Mouse (Mus musculus) liver, embryonic 15.5 days (tissue): ENCODE data around the gene Fam120b. TPM values are rescaled to one million over a fixed set of nuclear protein-coding genes. Genes with fewer than 3 reads are reported as not detected.

Experiments used
- ATAC-seq: fragments of 200-750 bp; cut with Nextera tagmentation; 2 replicates; pipeline ENCODE4 v1.8.0; 2017; ENCODE audit warnings: moderate number of reproducible peaks, mild to moderate bottlenecking, moderate library complexity; ENCODE audit not compliant: insufficient read depth
- H3K27ac ChIP-seq: fragments of 300-500 bp; sonication (generic); replicated peaks from 2 replicates; pipeline ENCODE4 v1.5.1; 2015; ENCODE audit warnings: mild to moderate bottlenecking, inconsistent platforms
- H3K27me3 ChIP-seq: fragments of 300-500 bp; sonication (generic); 2 replicates; pipeline ENCODE4 v1.6.1; 2015; ENCODE audit warnings: mild to moderate bottlenecking, inconsistent platforms
- H3K36me3 ChIP-seq: fragments of 300-500 bp; sonication (generic); replicated peaks from 2 replicates; pipeline ENCODE4 v1.6.1; 2015; ENCODE audit warnings: moderate library complexity, mild to moderate bottlenecking, inconsistent platforms
- H3K4me1 ChIP-seq: fragments of 300-500 bp; sonication (generic); replicated peaks from 2 replicates; pipeline ENCODE4 v1.6.1; 2015; ENCODE audit warnings: inconsistent platforms
- H3K4me2 ChIP-seq: fragments of 300-500 bp; sonication (generic); 2 replicates; pipeline ENCODE4 v1.6.1; 2015; ENCODE audit warnings: moderate library complexity, mild to moderate bottlenecking, inconsistent platforms
- H3K4me3 ChIP-seq: fragments of 300-500 bp; sonication (generic); replicated peaks from 2 replicates; pipeline ENCODE4 v1.5.1; 2015; ENCODE audit warnings: mild to moderate bottlenecking, inconsistent platforms
- H3K9ac ChIP-seq: fragments of 300-500 bp; sonication (generic); 2 replicates; pipeline ENCODE4 v1.6.1; 2015; ENCODE audit warnings: moderate library complexity, mild to moderate bottlenecking, inconsistent platforms
- H3K9me3 ChIP-seq: fragments of 300-500 bp; sonication (generic); replicated peaks from 2 replicates; pipeline ENCODE4 v1.6.1; 2016; ENCODE audit warnings: inconsistent platforms
- WGBS: fragments of 180-500 bp; shearing (Covaris S2); methylation state at CpG from one replicate; pipeline ENCODE4 v1.1.7; 2015; ENCODE audit warnings: mixed read lengths; ENCODE audit not compliant: insufficient replicate concordance; 5-methylcytosine and 5-hydroxymethylcytosine counted together
- polyA plus RNA-seq: library from polyadenylated mRNA; unstranded; fragments of >200 nt; fragmentation: Nextera tagmentation; extraction: Ambion mirVana; gene quantifications from 2 replicates; pipeline ENCODE4 v1.2.1, GENCODE M21; 2015

The Fam120b gene
- polyA plus RNA-seq, 1 experiment from 2014 or later: 6.5 TPM

DNA sequence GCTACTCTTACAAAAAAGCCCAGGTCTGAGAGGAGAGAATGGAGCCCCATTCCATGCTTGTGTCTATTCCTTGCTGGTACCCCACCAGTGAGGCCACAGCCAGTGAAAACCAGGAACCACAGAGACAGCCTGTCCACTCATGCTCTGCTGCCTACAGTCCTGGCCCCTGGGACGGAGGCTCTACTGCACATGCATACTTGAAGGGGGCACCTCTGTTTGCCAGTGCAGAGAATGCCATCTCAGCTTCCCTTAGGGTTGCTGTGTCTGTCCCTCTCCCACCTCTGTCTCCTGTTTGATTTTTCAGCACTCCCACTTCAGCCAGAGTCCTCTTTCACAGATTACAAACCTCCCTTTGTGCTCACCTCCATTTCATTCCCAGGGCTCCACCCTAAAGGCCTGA is 14.9 kb downstream of the Fam120b start:
- Histone ChIP-seq H3K9me3 (no peaks in the 10 kb centered on the region), H3K4me2 (no peak overlapping the region), H3K27me3 (no peaks in the 10 kb centered on the region), H3K9ac (no peak overlapping the region), H3K27ac (no peak overlapping the region), H3K4me1 (no peaks in the 10 kb centered on the region), H3K4me3 (no peak overlapping the region), H3K36me3 (peaks cover 23% of the 10 kb centered on the region)
- 72% methylated on average over 1 of the region's 1 CpGs for WGBS
- no peak for ATAC-seq

- H3K9me3 ChIP-seq: no peaks in the 10 kb centered on the region
- no peaks in the 10 kb centered on the region for H3K4me1 ChIP-seq
- no peak overlapping the region for H3K27ac ChIP-seq
- H3K4me2 ChIP-seq: no peak overlapping the region
- no peak overlapping the region for H3K9ac ChIP-seq
- ATAC-seq: no peak
- H3K27me3 ChIP-seq: no peaks in the 10 kb centered on the region
- peaks cover 37% of the 10 kb centered on the region for H3K36me3 ChIP-seq
- WGBS: 74% methylated on average over 12 of the region's 12 CpGs
- H3K4me3 ChIP-seq: no peak overlapping the region
Observed at GRCm38 (mm10) chr17:15416596-15417215, 20.7 kb downstream of the Fam120b start.

DNA sequence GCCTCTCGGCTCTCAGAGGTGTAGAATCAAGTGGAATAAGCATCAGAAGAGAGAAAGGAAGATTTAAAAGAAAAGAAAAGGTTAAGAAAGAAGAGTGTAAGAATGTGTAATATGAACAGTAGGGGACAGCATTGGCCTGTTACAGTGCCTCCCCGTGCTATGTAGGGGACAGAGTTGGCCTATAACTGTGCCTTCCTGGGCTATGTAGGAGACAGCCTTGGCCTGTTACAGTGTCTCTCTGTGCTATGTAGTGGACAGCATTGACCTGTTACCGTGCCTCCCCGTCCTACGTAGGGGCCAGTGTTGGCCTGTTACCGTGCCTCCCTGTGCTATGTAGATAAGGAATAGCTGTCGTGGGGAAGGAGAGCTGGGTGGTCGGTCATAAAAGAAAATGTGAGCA is 23.5 kb downstream of the Fam120b start:
- no peak overlapping the region for H3K4me3 ChIP-seq
- no peak overlapping the region for H3K27ac ChIP-seq
- peaks cover 58% of the 10 kb centered on the region for H3K36me3 ChIP-seq
- no peak overlapping the region for H3K4me2 ChIP-seq
- no peaks in the 10 kb centered on the region for H3K27me3 ChIP-seq
- H3K9ac ChIP-seq: no peak overlapping the region
- no peak for ATAC-seq
- no peaks in the 10 kb centered on the region for H3K4me1 ChIP-seq
- WGBS: 53% methylated on average over 8 of the region's 8 CpGs
- H3K9me3 ChIP-seq: no peaks in the 10 kb centered on the region

- H3K9ac ChIP-seq: no peak overlapping the region
- H3K9me3 ChIP-seq: no peaks in the 10 kb centered on the region
- no peak overlapping the region for H3K4me3 ChIP-seq
- no peak overlapping the region for H3K27ac ChIP-seq
- peaks cover 58% of the 10 kb centered on the region for H3K36me3 ChIP-seq
- no peak for ATAC-seq
- no peaks in the 10 kb centered on the region for H3K4me1 ChIP-seq
- no peaks in the 10 kb centered on the region for H3K27me3 ChIP-seq
- WGBS: 74% methylated on average over 8 of the region's 8 CpGs
- no peak overlapping the region for H3K4me2 ChIP-seq
Observed at GRCm38 (mm10) chr17:15420021-15420603, 24.1 kb downstream of the Fam120b start.

GRCm38 (mm10) chr17:15421446-15421845 is 25.4 kb downstream of the Fam120b start:
- Histone ChIP-seq H3K4me1 (no peaks in the 10 kb centered on the region), H3K36me3 (peaks cover 63% of the 10 kb centered on the region), H3K9ac (no peak overlapping the region), H3K27me3 (no peaks in the 10 kb centered on the region), H3K4me3 (no peak overlapping the region), H3K9me3 (no peaks in the 10 kb centered on the region), H3K27ac (no peak overlapping the region), H3K4me2 (no peak overlapping the region)
- 86% methylated on average over 6 of the region's 6 CpGs for WGBS
- no peak for ATAC-seq

- WGBS: 82% methylated on average over 9 of the region's 9 CpGs
Observed at GRCm38 (mm10) chr17:15422666-15423065, 26.7 kb downstream of the Fam120b start.

GRCm38 (mm10) chr17:15423080-15423765 is 27.2 kb downstream of the Fam120b start:
- no peaks in the 10 kb centered on the region for H3K27me3 ChIP-seq
- 65% methylated on average over 8 of the region's 8 CpGs for WGBS
- no peak overlapping the region for H3K27ac ChIP-seq
- no peak overlapping the region for H3K4me3 ChIP-seq
- no peaks in the 10 kb centered on the region for H3K9me3 ChIP-seq
- peaks cover 47% of the 10 kb centered on the region for H3K36me3 ChIP-seq
- no peak for ATAC-seq
- H3K4me2 ChIP-seq: no peak overlapping the region
- no peaks in the 10 kb centered on the region for H3K4me1 ChIP-seq
- no peak overlapping the region for H3K9ac ChIP-seq

More at GRCm38 (mm10) chr17:15422666-15423065, 26.7 kb downstream of the Fam120b start:
- Histone ChIP-seq H3K27me3 (no peaks in the 10 kb centered on the region), H3K4me2 (no peak overlapping the region), H3K9ac (no peak overlapping the region), H3K4me3 (no peak overlapping the region), H3K4me1 (no peaks in the 10 kb centered on the region), H3K36me3 (peaks cover 53% of the 10 kb centered on the region), H3K9me3 (no peaks in the 10 kb centered on the region), H3K27ac (no peak overlapping the region)
- no peak for ATAC-seq

- Histone ChIP-seq H3K36me3 (peaks cover 39% of the 10 kb centered on the region), H3K4me3 (no peak overlapping the region), H3K27me3 (no peaks in the 10 kb centered on the region), H3K4me1 (peaks cover 7% of the 10 kb centered on the region), H3K4me2 (no peak overlapping the region), H3K9me3 (no peaks in the 10 kb centered on the region), H3K27ac (no peak overlapping the region), H3K9ac (no peak overlapping the region)
- ATAC-seq: no peak
- WGBS: 60% methylated on average over 3 of the region's 3 CpGs
Observed at GRCm38 (mm10) chr17:15425931-15426330, 29.9 kb downstream of the Fam120b start.

GRCm38 (mm10) chr17:15429451-15429850 is 33.4 kb downstream of the Fam120b start:
- 65% methylated on average over 6 of the region's 6 CpGs for WGBS

GRCm38 (mm10) chr17:15429937-15430336 is 33.9 kb downstream of the Fam120b start:
- H3K27ac ChIP-seq: no peak overlapping the region
- no peak overlapping the region for H3K4me2 ChIP-seq
- peak; percentile 67 for ATAC-seq
- H3K9me3 ChIP-seq: no peaks in the 10 kb centered on the region
- no peaks in the 10 kb centered on the region for H3K27me3 ChIP-seq
- H3K4me1 ChIP-seq: peaks cover 13% of the 10 kb centered on the region
- 48% methylated on average over 1 of the region's 1 CpGs for WGBS
- no peak overlapping the region for H3K9ac ChIP-seq
- peaks cover 21% of the 10 kb centered on the region for H3K36me3 ChIP-seq
- no peak overlapping the region for H3K4me3 ChIP-seq

More at GRCm38 (mm10) chr17:15429451-15429850, 33.4 kb downstream of the Fam120b start:
- Histone ChIP-seq H3K27ac (no peak overlapping the region), H3K27me3 (no peaks in the 10 kb centered on the region), H3K9me3 (no peaks in the 10 kb centered on the region), H3K4me1 (peaks cover 13% of the 10 kb centered on the region), H3K4me2 (no peak overlapping the region), H3K4me3 (no peak overlapping the region), H3K36me3 (peaks cover 21% of the 10 kb centered on the region), H3K9ac (no peak overlapping the region)
- no peak for ATAC-seq

GRCm38 (mm10) chr17:15431021-15431514 is 35.1 kb downstream of the Fam120b start:
- Histone ChIP-seq H3K9me3 (no peaks in the 10 kb centered on the region), H3K27ac (no peak overlapping the region), H3K9ac (no peak overlapping the region), H3K4me3 (no peak overlapping the region), H3K4me2 (no peak overlapping the region), H3K36me3 (peaks cover 14% of the 10 kb centered on the region), H3K4me1 (peaks cover 13% of the 10 kb centered on the region), H3K27me3 (no peaks in the 10 kb centered on the region)
- no peak for ATAC-seq
- WGBS: 27% methylated on average over 5 of the region's 5 CpGs
